Mouse (Mus musculus) ovary, postnatal 36 days (tissue): ENCODE measurements around the gene Ppip5k2.
A peak's percentile ranks its signal among the peaks of the same experiment; 100 is the strongest.
"Not testable (repeated sequence)": the region's sequence is repeated elsewhere in the genome, so short reads cannot be mapped to it uniquely, and the experiment has no call there.

Source experiments
- DNase-seq: peaks from one replicate; pipeline ENCODE4 v3.0.0; 2022; ENCODE audit warnings: low spot score, mixed read lengths

Ppip5k2 gene

DNA sequence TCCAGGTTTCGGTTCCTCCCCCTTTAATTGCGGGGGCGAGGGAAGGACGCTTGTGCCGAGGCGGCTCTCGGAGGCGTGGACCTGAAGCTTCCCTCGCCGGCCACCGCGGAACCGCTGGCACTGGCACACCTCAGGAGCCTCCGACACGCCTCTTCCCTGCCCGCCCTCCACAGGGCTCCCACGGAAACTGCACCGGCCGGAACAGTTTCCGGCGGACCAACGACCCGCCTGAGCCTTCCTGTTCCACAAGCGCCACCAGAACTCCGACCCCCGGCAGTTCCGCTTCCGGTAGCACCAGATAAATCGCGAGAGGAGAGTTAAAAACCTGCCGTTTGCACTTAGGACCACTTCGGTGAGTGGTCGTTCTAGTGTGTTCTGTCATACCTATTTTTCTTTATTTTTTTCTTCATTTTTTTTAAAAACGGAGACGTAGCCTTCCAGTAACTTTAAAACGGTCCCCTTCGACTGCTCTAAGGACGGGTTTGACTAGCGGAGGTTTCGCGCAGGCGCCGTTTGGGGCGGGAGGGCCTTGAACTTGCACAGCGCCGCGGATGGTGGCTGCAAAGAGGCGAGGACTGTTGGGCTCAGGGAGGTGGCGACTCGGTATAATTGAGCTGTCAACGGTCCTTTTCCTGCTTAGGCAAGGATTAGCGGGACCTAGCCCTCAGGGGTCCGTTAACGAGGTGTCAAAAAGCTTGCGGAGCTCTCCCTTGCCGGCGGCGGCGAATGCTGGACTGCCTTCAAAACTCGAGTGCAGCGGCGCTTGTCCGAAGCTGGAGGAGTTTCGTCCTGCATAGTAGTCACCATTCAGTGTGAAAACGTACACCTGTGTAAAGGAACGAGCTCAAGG is at the start of gene Ppip5k2, which contains the start of gene Gin1:
Ppip5k2 (minus strand) TSS at position 508 of the 850 bp plus-strand sequence.
Gin1 (plus strand) TSS at position 269 of the 850 bp plus-strand sequence.
- peak; percentile 93 for DNase-seq

DNA sequence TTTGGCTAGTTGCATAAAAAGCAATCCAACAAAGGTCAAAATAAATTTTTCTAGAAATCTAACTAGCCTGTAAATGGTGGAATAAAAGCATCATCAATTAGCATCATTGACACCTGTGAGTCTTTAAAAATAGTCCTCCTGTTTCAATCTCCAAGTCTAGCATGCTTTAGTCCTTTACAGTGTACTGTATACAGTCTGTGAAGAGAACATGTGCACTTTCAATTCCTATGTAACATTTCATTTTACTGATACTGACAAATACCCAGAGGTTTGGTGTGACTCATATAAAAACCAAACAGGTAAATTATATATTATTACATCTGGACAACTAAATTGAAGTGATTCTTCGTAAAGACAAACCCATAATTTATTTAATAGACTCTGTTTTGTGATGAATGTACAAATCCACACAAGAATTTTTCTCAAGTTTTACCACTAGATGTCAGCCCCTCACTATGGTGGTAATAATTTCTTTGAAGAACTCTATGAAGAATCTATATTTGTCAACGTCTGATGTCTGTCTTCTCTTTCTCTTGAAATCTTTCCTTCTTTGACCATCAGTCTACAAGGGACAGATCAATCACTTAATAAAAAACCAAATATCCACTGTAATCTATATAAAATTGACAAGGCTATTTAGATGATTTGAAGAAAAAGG is 39.2 kb upstream of the Ppip5k2 start:
- DNase-seq = no peak

DNA sequence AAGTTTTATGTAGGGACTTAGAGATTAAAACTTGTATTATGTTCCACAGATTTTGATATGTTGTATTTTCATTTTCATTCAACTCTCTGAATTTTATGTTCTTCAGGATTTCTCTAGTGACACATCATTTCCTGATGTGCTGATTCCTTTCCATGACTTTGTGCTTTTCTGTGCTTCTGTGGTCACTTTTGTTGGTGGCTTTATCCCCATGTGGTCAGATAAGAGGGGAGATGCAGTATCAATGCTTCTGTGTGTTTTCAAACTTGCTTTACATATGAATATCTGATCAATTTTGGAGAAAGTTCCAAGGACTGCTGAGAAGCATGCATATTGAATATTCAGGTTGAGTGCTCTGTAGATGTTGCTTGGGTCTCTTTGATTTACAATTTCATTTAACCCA is 34.3 kb upstream of the Ppip5k2 start:
- no peak for DNase-seq

GRCm38 (mm10) chr1:97802207-97802902 is 32.1 kb upstream of the Ppip5k2 start:
- no peak for DNase-seq

GRCm38 (mm10) chr1:97795936-97796335 is 25.7 kb upstream of the Ppip5k2 start:
- no peak for DNase-seq

GRCm38 (mm10) chr1:97794110-97794509 is 23.9 kb upstream of the Ppip5k2 start:
- DNase-seq = no peak

DNA sequence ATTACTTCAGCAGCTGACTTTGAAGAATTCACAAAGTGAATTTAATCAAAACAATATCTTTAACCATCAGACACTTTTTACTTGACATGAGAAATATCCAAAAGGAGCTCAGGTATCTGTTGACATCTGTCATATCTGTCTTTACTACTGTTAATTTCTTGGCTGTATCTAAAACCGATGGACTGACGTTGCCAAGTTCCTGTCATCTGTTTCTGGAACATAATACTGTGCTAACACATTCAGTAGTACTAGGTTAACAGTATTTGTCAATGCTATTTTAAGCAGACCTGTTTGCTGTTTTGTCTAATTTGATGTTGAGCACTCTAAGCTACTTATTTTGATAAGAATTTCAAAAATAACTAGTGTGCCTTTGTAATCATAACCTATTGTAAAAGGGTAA is 18.3 kb upstream of the Ppip5k2 start:
- DNase-seq = no peak

GRCm38 (mm10) chr1:97787674-97788073 is 17.5 kb upstream of the Ppip5k2 start:
- no peak for DNase-seq

DNA sequence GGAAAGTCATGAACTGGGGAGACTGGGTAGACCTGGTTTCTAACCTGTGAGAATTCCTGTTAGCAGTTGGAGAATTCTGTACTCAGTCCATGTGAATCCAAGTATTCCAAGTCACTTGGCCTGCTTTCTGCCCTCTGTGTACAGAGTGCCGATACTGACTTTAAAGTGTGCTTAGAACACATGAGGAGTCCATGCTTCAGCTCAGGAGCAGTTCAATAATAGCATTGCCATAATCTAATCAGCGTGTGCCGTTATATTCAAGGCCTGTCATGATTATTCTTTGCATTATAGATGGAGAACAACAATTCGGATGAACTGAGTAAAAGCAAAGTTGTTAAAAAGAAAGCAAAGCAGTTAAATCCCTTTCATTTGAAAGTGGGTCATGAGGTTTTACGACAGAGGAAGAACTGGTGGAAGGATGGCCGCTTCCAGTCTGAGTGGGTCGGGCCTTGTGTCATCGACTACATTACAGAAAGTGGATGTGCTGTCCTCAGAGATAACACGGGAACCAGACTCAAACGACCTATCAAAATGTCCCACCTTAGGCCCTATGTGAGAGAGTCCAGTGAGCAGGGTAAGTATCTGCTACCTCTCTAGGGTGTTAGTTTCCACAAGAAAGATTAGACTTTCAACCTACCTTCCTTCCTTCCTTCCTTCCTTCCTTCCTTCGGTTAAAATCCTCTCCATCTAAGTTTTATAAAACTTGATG is 15.6 kb upstream of the Ppip5k2 start:
- DNase-seq = no peak

DNA sequence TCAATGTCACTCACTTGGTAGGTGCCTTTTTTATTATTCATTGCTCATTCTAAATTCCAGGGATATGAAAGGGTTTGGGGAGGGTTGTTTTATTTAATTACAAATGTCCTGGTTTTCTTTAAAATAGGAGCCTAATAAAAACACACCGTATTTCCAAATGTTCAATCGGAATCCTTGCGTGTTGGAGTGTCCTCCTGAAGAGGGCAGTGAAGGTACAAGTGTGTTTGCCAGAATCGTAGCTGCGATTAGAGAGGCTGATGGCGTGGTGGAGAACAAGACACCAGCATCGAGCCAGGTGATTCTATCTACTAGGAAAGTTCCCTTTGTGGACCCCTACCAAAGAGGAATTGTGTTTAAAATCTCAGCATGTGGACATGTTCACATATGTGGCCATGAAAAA is 14.7 kb upstream of the Ppip5k2 start:
- DNase-seq = no peak

DNA sequence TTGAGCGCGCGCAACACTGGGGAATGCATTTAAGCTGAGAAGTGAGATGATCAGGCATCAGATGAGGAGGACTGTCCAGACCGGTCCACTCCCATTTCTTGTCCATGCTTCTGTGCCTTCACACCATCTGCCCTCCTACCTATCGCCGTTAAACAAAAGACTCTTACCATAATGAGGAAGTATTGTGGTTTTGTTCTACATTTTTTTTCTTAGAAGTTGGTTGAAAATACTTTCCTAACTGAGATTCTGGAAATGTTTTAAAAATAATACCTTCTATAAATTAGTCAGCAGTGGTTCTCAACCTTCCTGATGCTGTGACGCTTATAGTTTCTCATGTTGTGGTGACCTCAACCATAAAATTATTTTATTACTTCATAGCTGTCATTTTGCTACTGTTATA is 11.5 kb upstream of the Ppip5k2 start:
- no peak for DNase-seq

DNA sequence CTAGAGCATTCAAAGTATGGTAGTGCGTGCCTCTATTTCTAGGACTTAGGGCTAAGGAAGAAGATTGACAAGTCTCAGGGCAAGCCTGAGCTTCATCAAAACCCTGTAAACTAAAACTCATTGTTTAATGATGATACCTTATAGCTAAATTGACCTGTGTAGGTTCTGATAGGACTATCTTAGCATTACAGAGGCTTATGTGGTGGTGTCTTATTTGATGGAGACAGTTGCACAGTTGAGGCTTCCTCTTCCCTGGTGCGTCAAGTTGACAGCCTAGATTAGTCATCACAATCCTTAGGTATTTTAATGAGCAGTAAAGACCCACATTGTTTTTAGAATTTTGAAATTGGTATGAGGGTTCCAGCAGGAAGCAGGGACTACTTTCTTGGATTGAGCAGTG is 3.8 kb upstream of the Ppip5k2 start:
- no peak for DNase-seq

DNA sequence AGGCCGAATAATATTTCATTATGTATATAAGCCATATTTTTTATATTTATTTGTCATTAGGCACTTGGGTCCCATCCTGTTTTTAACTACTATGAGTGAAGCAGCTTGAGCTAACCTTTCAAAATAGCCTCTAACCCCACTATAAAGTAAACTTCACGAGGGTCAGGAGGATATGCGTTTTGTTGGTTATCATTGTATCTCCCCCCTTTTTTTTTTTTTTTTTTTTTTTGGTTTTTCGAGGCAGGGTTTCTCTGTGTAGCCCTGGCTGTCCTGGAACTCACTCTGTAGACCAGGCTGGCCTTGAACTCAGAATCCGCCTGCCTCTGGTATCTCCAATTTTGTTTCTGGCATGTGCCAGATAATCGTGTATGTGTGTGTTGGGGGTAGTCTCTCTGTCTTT is 3.2 kb upstream of the Ppip5k2 start:
- DNase-seq = no peak

GRCm38 (mm10) chr1:97771727-97772126 is 1.5 kb upstream of the Ppip5k2 start:
- no peak for DNase-seq

- DNase-seq = no peak
Observed at GRCm38 (mm10) chr1:97771118-97771517, 907 bp upstream of the Ppip5k2 start.

DNA sequence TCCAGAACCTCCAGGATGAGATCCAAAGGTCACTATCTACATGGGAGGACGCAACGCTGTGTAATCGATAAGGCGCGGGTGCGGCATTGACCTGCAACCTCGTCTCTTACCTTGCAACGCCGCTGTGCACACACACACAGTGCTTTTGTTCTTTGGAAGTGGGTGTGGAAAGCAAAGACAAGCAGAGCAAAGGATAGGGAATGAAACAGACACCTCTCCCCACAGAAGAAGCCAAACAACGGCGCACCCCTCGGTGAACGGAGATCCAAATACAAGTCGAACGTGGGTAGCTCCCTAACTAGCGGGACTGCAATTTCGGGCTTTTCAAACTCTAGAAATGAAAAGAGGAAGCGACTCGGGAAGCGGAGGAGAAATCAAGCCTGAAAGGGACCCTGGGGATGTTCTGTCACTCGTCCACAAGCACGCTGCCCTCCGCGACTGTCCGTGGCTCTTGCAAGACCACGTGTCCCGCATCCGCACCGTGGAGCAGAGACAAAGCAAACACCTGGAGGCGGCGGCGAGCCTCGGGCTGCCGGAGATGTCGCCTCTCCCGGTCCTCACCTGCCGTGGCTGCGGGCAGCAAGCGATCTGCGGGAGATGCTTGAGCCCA is 812 bp downstream of the Ppip5k2 start:
- DNase-seq = no peak

- DNase-seq = no peak
Observed at GRCm38 (mm10) chr1:97768906-97769293, 1.3 kb downstream of the Ppip5k2 start.

DNA sequence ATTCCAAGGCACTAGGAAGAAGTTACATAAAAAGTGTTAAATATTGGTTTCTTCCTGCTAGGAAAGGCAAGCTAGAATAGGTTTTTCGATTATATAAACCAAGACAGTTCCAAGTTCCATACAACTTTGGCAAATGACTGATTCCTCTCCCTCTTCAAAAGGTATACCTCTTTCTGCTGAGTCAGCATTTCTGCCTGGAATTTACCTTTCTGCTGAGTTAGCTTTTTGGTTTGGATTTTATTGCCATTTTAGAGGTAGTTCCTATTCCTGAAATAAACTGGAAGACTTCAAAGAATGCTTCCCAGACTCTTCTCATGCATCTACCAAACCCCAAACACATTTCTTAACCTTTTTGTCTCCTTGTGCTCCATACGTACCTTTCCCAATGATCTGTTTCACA is 2.1 kb downstream of the Ppip5k2 start:
- no peak for DNase-seq

DNA sequence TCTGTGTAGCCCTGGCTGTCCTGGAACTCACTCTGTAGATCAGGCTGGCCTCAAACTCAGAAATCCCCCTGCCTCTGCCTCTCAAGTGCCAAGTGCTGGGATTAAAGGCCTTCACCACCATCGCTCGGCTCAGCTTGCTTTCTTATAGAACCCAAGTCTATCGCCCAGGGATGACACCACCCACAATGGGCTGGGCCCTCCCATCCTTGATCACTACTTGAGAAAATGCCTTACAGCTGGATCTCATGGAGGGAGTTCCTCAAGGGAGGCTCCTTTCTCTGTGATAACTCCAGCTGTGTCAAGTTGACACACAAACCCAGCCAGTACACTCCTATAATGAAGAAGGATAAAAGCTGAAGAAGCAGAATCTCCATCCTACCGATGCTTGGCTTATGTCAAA is 4.5 kb downstream of the Ppip5k2 start:
- DNase-seq = not testable (repeated sequence)

DNA sequence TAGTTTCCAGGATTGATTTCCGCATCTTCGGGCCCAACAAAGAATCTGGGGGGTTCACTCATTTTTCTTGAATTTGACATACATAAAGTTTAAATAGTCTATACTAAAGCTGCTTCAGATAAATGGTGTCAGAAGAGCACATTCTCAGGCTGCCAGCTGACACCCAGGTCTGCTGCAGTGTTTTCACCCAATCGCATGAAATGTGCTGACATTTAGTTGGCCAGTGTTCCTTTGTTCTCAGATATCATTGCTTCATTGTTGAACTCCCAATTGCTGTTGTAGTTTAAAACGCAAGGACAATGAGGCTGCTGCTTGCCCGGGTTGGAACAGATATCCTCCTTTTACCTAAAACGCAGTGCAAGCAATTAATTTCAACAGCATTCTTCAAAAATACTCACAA is 8.7 kb downstream of the Ppip5k2 start:
- no peak for DNase-seq

- no peak for DNase-seq
Observed at GRCm38 (mm10) chr1:97760598-97760997, 9.6 kb downstream of the Ppip5k2 start.

- DNase-seq = no peak
Observed at GRCm38 (mm10) chr1:97759841-97760240, 10.4 kb downstream of the Ppip5k2 start.
